Mouse (Mus musculus): ENCODE measurements around the gene Pla2g4a.

- TF ChIP-seq CTCF (IDR thresholded peaks at IDR 0.05; ENCODE audit: low read depth) = no peak
- no peak for TF ChIP-seq EP300 (IDR thresholded peaks at IDR 0.05; ENCODE audit: low read depth)
Observed at GRCm38 (mm10) chr1:149813616-149814345, 147.3 kb downstream of the Pla2g4a start.
